Mouse (Mus musculus) liver, adult 2 months (tissue): ENCODE measurements around the gene Kcnj1. TPM values are rescaled to one million over a fixed set of nuclear protein-coding genes. Genes with fewer than 3 reads are reported as not detected.

ENCODE experiments used
- DNase-seq: peaks from one replicate; pipeline ENCODE4 v3.0.0-alpha.2; 2011; ENCODE audit warnings: low read depth, low spot score; ENCODE audit errors: extremely low read depth
- H3K27ac ChIP-seq: fragments of 200-500 bp; replicated peaks from 2 replicates; pipeline ENCODE4 v1.5.1; 2012; ENCODE audit warnings: low read depth, mild to moderate bottlenecking, control low read depth, inconsistent platforms, low read length; ENCODE audit not compliant: insufficient read depth
- H3K27me3 ChIP-seq: fragments of 200-500 bp; 2 replicates; pipeline ENCODE4 v1.6.1; 2012; ENCODE audit warnings: mild to moderate bottlenecking, moderate library complexity, low read length, inconsistent platforms; ENCODE audit not compliant: control insufficient read depth, insufficient read depth
- H3K36me3 ChIP-seq: fragments of 200-500 bp; 2 replicates; pipeline ENCODE4 v1.6.1; 2012; ENCODE audit warnings: low read length, inconsistent platforms; ENCODE audit not compliant: control insufficient read depth, insufficient read depth
- H3K4me1 ChIP-seq: fragments of 200-500 bp; 2 replicates; pipeline ENCODE4 v1.6.1; 2011; ENCODE audit warnings: low read length; ENCODE audit not compliant: control insufficient read depth, insufficient read depth
- H3K4me3 ChIP-seq: fragments of 200-500 bp; 2 replicates; pipeline ENCODE4 v1.5.1; 2011; ENCODE audit warnings: low read depth, mild to moderate bottlenecking, control low read depth, low read length, moderate library complexity; ENCODE audit not compliant: insufficient read depth
- H3K79me2 ChIP-seq: fragments of 200-500 bp; 2 replicates; pipeline ENCODE4 v1.6.1; 2012; ENCODE audit warnings: inconsistent platforms, mild to moderate bottlenecking, low read length, moderate library complexity; ENCODE audit not compliant: control insufficient read depth, insufficient read depth
- H3K9ac ChIP-seq: fragments of 200-500 bp; 2 replicates; pipeline ENCODE4 v1.6.1; 2012; ENCODE audit warnings: low read depth, mild to moderate bottlenecking, control low read depth, inconsistent platforms, low read length
- CTCF ChIP-seq: fragments of 200-500 bp; IDR thresholded peaks from 2 replicates; pipeline ENCODE4 v1.5.1; 2011; ENCODE audit warnings: low read depth, low read length, control low read depth
- POLR2A ChIP-seq: fragments of 200-500 bp; IDR thresholded peaks from 2 replicates; pipeline ENCODE4 v1.6.1; 2011; ENCODE audit warnings: low read length, control low read depth; ENCODE audit not compliant: insufficient read depth; ENCODE audit errors: extremely low read depth
- WGBS: fragments of 180-500 bp; shearing (Covaris S2); methylation state at CpG from one replicate; pipeline ENCODE4 v1.1.7; 2018; 5-methylcytosine and 5-hydroxymethylcytosine counted together
- polyA plus RNA-seq: library from polyadenylated mRNA; depleted of rRNA; stranded (reverse); fragments of >200 nt; gene quantifications from 2 replicates; pipeline ENCODE4 v1.2.3, GENCODE M21; 2012
- total RNA-seq: library from RNA; depleted of rRNA; stranded (reverse); fragments of >200 nt; gene quantifications from 2 replicates; pipeline ENCODE4 v1.2.3, GENCODE M21; 2014

Gene Kcnj1
- total and polyA plus RNA-seq, 2 experiments, result not detected

GRCm38 (mm10) chr9:32360770-32361169 lies 11.5 kb upstream of the Kcnj1 start:
- H3K4me3 ChIP-seq, result no peak overlapping the region
- no peaks in the 10 kb centered on the region for H3K4me1 ChIP-seq
- H3K79me2 ChIP-seq, result no peaks in the 10 kb centered on the region
- no peaks in the 10 kb centered on the region for H3K36me3 ChIP-seq
- no peaks in the 10 kb centered on the region for H3K27me3 ChIP-seq
- 79% methylated on average over 1 of the region's 1 CpGs for WGBS
- no peak for DNase-seq
- TF ChIP-seq POLR2A, result no peak
- no peak for TF ChIP-seq CTCF
- H3K27ac ChIP-seq, result no peak overlapping the region
- H3K9ac ChIP-seq, result no peak overlapping the region

GRCm38 (mm10) chr9:32368812-32369211 lies 3.5 kb upstream of the Kcnj1 start:
- Histone ChIP-seq H3K36me3 (no peaks in the 10 kb centered on the region), H3K27ac (no peak overlapping the region), H3K4me3 (no peak overlapping the region), H3K9ac (no peak overlapping the region), H3K27me3 (no peaks in the 10 kb centered on the region), H3K79me2 (no peaks in the 10 kb centered on the region), H3K4me1 (no peaks in the 10 kb centered on the region)
- DNase-seq, result no peak
- 17% methylated on average over 2 of the region's 2 CpGs for WGBS
- TF ChIP-seq POLR2A (no peak), CTCF (no peak)

- 25% methylated on average over 6 of the region's 6 CpGs for WGBS
Observed at GRCm38 (mm10) chr9:32369388-32369787, 2.9 kb upstream of the Kcnj1 start.

DNA sequence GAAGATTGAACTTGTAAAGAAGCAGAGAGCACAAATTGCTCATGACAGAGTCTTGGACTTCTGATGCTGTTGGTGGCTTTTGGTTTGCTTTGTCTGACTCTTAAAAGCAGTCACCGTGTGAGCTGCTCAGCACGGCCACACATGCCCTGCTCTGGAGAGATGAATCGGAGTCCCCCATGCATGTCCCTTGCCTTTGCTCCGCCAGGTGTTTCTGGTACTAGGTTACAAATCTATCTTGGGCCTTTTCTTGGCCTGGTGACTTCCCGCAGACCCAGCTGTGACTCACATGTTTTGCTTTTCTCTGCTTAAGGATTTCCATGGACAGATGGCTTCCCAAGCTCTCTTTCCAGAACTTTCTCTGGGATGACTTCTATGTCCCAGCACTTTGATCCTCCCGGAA lies 1.4 kb downstream of the Kcnj1 start:
- DNase-seq, result no peak
- 96% methylated on average over 6 of the region's 6 CpGs for WGBS
- Histone ChIP-seq H3K27me3 (no peaks in the 10 kb centered on the region), H3K4me1 (no peaks in the 10 kb centered on the region), H3K9ac (no peak overlapping the region), H3K36me3 (no peaks in the 10 kb centered on the region), H3K27ac (no peak overlapping the region), H3K79me2 (no peaks in the 10 kb centered on the region), H3K4me3 (no peak overlapping the region)
- TF ChIP-seq CTCF (no peak), POLR2A (no peak)

More at GRCm38 (mm10) chr9:32369388-32369787, 2.9 kb upstream of the Kcnj1 start:
- no peaks in the 10 kb centered on the region for H3K79me2 ChIP-seq
- H3K36me3 ChIP-seq, result no peaks in the 10 kb centered on the region
- TF ChIP-seq POLR2A, result no peak
- no peak for TF ChIP-seq CTCF
- no peak for DNase-seq
- H3K27me3 ChIP-seq, result no peaks in the 10 kb centered on the region
- H3K27ac ChIP-seq, result no peak overlapping the region
- no peak overlapping the region for H3K9ac ChIP-seq
- H3K4me1 ChIP-seq, result no peaks in the 10 kb centered on the region
- no peak overlapping the region for H3K4me3 ChIP-seq

GRCm38 (mm10) chr9:32376031-32376430 lies 3.7 kb downstream of the Kcnj1 start:
- WGBS, result 80% methylated on average over 7 of the region's 7 CpGs

GRCm38 (mm10) chr9:32376863-32377590 lies 4.7 kb downstream of the Kcnj1 start:
- no peak overlapping the region for H3K4me3 ChIP-seq
- no peaks in the 10 kb centered on the region for H3K27me3 ChIP-seq
- no peaks in the 10 kb centered on the region for H3K36me3 ChIP-seq
- WGBS, result 92% methylated on average over 5 of the region's 5 CpGs
- H3K27ac ChIP-seq, result no peak overlapping the region
- DNase-seq, result no peak
- no peak overlapping the region for H3K9ac ChIP-seq
- H3K79me2 ChIP-seq, result no peaks in the 10 kb centered on the region
- TF ChIP-seq CTCF, result no peak
- TF ChIP-seq POLR2A, result no peak
- H3K4me1 ChIP-seq, result no peaks in the 10 kb centered on the region

More at GRCm38 (mm10) chr9:32376031-32376430, 3.7 kb downstream of the Kcnj1 start:
- Histone ChIP-seq H3K36me3 (no peaks in the 10 kb centered on the region), H3K79me2 (no peaks in the 10 kb centered on the region), H3K27ac (no peak overlapping the region), H3K4me3 (no peak overlapping the region), H3K4me1 (no peaks in the 10 kb centered on the region), H3K9ac (no peak overlapping the region), H3K27me3 (no peaks in the 10 kb centered on the region)
- TF ChIP-seq POLR2A, result no peak
- TF ChIP-seq CTCF, result no peak
- peak; percentile 14 for DNase-seq
